Mouse (Mus musculus) cerebellum, adult 2 months (tissue): ENCODE data around the gene Erbb3.

Experiments
- CTCF ChIP-seq: fragments of 200-500 bp; IDR thresholded peaks from 2 replicates; pipeline ENCODE4 v1.5.1; 2011; ENCODE audit warnings: low read depth, mild to moderate bottlenecking, control low read depth, low read length, moderate library complexity, borderline replicate concordance; ENCODE audit not compliant: insufficient read depth
- POLR2A ChIP-seq: fragments of 200-500 bp; IDR thresholded peaks from 2 replicates; pipeline ENCODE4 v1.6.1; 2011; ENCODE audit warnings: low read length, control low read depth, borderline replicate concordance; ENCODE audit not compliant: insufficient read depth

DNA sequence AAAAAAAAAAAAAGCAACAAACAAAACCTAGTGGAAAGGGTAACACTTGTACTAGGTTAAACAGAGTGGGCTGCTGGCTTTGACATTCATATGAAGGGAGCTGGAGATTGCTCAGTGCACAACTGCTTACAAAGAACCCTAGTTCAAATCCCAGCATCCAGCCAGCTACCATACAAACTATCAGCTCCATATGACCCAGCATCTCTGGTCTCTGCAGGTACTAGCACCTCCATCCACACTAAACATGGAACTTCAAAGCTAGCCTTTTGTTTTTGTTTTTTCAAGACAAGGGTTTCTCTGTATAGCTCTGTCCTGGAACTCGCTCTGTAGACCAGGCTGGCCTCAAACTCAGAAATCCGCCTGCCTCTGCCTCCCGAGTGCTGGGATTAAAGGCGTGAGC is 33.2 kb upstream of the Erbb3 start:
- no peak for TF ChIP-seq POLR2A
- no peak for TF ChIP-seq CTCF
